Mouse (Mus musculus) bone marrow, adult 2 months (tissue): Measurements from ENCODE around the gene Mxra8.

Source experiments
- CTCF ChIP-seq: fragments of 200-500 bp; IDR thresholded peaks from 2 replicates; pipeline ENCODE4 v1.5.1; 2011; ENCODE audit warnings: low read length, control low read depth; ENCODE audit not compliant: control insufficient read depth, insufficient read depth
- POLR2A ChIP-seq: fragments of 200-500 bp; IDR thresholded peaks from 2 replicates; pipeline ENCODE4 v1.6.1; 2011; ENCODE audit warnings: low read depth, mild to moderate bottlenecking, control low read depth, low read length, borderline replicate concordance; ENCODE audit not compliant: control insufficient read depth

- TF ChIP-seq POLR2A (no peak), CTCF (no peak)
These were observed 53.1 kb downstream of the Mxra8 start for GRCm38 (mm10) chr4:155892438-155893211.
